Mouse (Mus musculus) forebrain, postnatal 0 days (tissue): ENCODE data around the gene Letm1. TPM values are rescaled to one million over a fixed set of nuclear protein-coding genes. Genes with fewer than 3 reads are reported as not detected.

ENCODE experiments used
- ATAC-seq: fragments of 200-750 bp; cut with Nextera tagmentation; 2 replicates; pipeline ENCODE4 v1.8.0; 2017; ENCODE audit warnings: mild to moderate bottlenecking, moderate library complexity
- DNase-seq: peaks from one replicate; pipeline ENCODE4 v3.0.0-alpha.2; 2015
- H3K27ac ChIP-seq: fragments of 300-500 bp; sonication (generic); 2 replicates; pipeline ENCODE4 v1.5.1; 2014; ENCODE audit warnings: low read depth, mild to moderate bottlenecking, antibody characterized with exemption, low read length, moderate library complexity, mixed read lengths
- H3K27me3 ChIP-seq: fragments of 300-500 bp; sonication (generic); 2 replicates; pipeline ENCODE4 v1.6.1; 2014; ENCODE audit warnings: mild to moderate bottlenecking, low read length, mixed read lengths; ENCODE audit not compliant: insufficient read depth
- H3K36me3 ChIP-seq: fragments of 300-500 bp; sonication (generic); 2 replicates; pipeline ENCODE4 v1.6.1; 2014; ENCODE audit warnings: mild to moderate bottlenecking, moderate library complexity; ENCODE audit not compliant: insufficient read depth
- H3K4me1 ChIP-seq: fragments of 300-500 bp; sonication (generic); 2 replicates; pipeline ENCODE4 v1.6.1; 2014; ENCODE audit warnings: antibody characterized with exemption; ENCODE audit not compliant: insufficient read depth
- H3K4me2 ChIP-seq: fragments of 300-500 bp; sonication (generic); 2 replicates; pipeline ENCODE4 v1.6.1; 2014; ENCODE audit warnings: low read depth, mild to moderate bottlenecking, moderate library complexity
- H3K4me3 ChIP-seq: fragments of 300-500 bp; sonication (generic); 2 replicates; pipeline ENCODE4 v1.5.1; 2014; ENCODE audit warnings: low read depth, low read length, mixed read lengths
- H3K9ac ChIP-seq: fragments of 300-500 bp; sonication (generic); 2 replicates; pipeline ENCODE4 v1.6.1; 2014; ENCODE audit warnings: mild to moderate bottlenecking
- H3K9me3 ChIP-seq: fragments of 300-500 bp; sonication (generic); 2 replicates; pipeline ENCODE4 v1.6.1; 2016; ENCODE audit warnings: low read length
- CTCF ChIP-seq: sonication (generic); IDR thresholded peaks from 2 replicates; pipeline ENCODE4 v1.5.1; 2016; ENCODE audit warnings: antibody characterized with exemption, control low read depth, low read depth
- WGBS: fragments of 180-500 bp; shearing (Covaris S2); extraction: QIAGEN DNeasy Blood & Tissue Kit; methylation state at CpG from one replicate; pipeline ENCODE4 v1.1.7; 2014; 5-methylcytosine and 5-hydroxymethylcytosine counted together
- polyA plus RNA-seq: library from polyadenylated mRNA; unstranded; fragments of >200 nt; fragmentation: Nextera tagmentation; extraction: Ambion mirVana; gene quantifications from 2 replicates; pipeline ENCODE4 v1.2.1, GENCODE M21; 2015
- total RNA-seq: library from RNA; depleted of rRNA; stranded (reverse); fragments of >200 nt; gene quantifications from 2 replicates; pipeline ENCODE4 v1.2.3, GENCODE M21; 2014

Letm1 gene
- total and polyA plus RNA-seq, 2 experiments from 2014 or later = 48.6 to 83.6 TPM

DNA sequence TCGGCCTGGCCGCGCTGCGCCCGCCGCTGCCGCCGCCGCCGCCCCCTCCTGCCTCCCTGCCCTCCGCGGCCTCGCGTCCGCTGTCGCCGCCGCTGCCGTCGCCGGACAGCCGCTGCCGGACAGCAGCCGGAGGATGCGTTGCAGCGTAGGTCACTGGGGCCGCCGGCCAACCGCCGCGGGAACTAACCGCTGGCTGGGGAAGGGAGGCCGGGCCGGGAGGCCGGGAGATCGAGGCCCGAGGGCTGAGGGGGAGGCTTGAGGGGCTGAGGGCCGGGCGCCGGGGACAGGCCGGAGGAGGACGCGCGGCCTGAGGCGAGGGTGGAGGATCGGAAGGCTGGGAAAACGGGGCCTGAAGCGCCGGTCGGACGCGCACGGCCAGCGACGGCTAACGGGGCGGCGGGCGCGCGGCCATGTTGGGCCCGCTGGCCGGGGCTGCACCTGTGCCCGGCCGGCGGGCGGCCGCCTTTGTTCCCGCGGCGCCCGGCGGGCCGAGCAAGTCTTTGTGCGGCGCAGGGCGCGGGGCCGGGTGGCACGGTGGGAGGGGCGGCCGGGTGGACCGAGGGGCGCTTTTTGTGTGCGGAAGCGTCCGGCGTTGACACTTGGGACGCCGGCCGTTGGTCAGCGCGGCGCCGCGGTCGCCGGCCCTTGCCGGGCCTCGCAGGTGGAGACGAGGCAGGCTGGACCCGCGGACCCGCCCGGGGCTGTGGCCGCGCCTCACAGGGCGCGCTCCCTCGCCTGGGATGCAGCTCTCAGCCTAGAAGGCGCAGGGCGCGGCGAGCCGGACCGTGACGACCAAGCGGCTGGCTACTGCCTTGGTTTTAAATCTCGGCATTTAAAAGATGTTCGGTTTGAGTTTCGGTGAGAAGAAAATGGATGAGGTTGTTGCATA lies 38.4 kb upstream of the Letm1 start:
- H3K4me3 ChIP-seq = peak overlapping the region; percentile 100
- no peaks in the 10 kb centered on the region for H3K9me3 ChIP-seq
- peak; percentile 6; the same call in 1 of the 2 replicates for ATAC-seq
- peak overlapping the region; percentile 99 for H3K27ac ChIP-seq
- no peaks in the 10 kb centered on the region for H3K27me3 ChIP-seq
- no peak for TF ChIP-seq CTCF
- H3K4me1 ChIP-seq = peaks cover 21% of the 10 kb centered on the region
- H3K9ac ChIP-seq = peak overlapping the region; percentile 98
- peak; percentile 43 for DNase-seq
- peak overlapping the region; percentile 80 for H3K4me2 ChIP-seq
- WGBS = 1% methylated on average over 98 of the region's 121 CpGs
- H3K36me3 ChIP-seq = no peaks in the 10 kb centered on the region

DNA sequence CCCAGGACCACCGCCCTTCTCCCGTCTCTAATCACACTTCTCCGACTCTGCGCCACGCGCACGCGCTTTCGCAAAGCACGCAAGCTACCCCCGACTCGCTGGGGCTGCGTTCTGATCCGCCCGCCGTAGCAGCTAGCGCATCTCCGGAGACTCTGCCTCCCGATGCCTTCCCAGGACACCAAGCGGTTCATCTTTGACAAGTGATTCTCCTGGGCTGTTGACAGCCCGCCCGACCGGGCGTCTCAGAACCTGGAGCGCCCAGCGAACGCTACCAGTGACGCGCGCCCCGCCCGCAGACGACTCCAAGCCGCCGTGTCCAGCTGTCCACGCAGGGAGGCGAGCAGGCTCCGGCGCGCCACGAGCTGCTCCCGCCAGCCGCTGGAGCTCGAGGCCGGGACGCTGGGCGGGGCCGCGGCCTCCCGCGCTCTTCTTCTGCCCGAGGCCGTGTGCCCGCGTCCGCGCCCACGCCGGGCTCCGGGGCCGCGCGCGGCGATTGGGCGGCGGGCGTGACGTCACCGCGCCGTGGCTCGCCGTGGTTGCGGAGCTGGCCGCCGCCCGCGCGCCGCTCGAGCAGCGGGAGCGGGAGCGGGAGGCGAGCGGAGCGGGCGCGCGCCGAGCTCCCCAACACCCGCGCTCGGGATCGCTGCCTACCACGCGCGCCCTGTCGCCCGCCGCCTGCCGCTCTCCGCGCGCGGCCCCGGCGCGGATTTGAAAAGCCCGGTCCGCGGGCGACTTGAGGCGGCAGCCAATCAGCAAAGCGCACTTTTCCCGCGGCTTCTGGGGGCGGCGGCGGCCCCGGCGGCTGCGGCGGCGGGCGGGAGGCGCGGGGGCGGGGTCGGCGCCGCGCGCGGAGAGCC lies 37.5 kb upstream of the Letm1 start, which contains the start of gene Nsd2:
TSS of gene Nsd2 (plus strand) at position 850 of the 857 bp plus-strand sequence.
- no peaks in the 10 kb centered on the region for H3K9me3 ChIP-seq
- under 1% methylated on average over 59 of the region's 136 CpGs for WGBS
- peak within 1 kb of the TSS; percentile 80 for H3K4me2 ChIP-seq
- DNase-seq (peak; percentile 99), ATAC-seq (peak; percentile 90)
- H3K36me3 ChIP-seq = no peaks in the 10 kb centered on the region
- peak within 1 kb of the TSS; percentile 99 for H3K27ac ChIP-seq
- no peaks in the 10 kb centered on the region for H3K27me3 ChIP-seq
- peaks cover 21% of the 10 kb centered on the region for H3K4me1 ChIP-seq
- TF ChIP-seq CTCF = no peak
- H3K4me3 ChIP-seq = peak within 1 kb of the TSS; percentile 100
- H3K9ac ChIP-seq = peak within 1 kb of the TSS; percentile 98

- H3K4me2 ChIP-seq = peak overlapping the region; percentile 80
- no peaks in the 10 kb centered on the region for H3K36me3 ChIP-seq
- no peaks in the 10 kb centered on the region for H3K27me3 ChIP-seq
- H3K27ac ChIP-seq = peak overlapping the region; percentile 99
- peaks cover 21% of the 10 kb centered on the region for H3K4me1 ChIP-seq
- TF ChIP-seq CTCF = no peak
- DNase-seq (peak; percentile 19), ATAC-seq (peak; percentile 7)
- H3K9ac ChIP-seq = peak overlapping the region; percentile 98
- H3K9me3 ChIP-seq = no peaks in the 10 kb centered on the region
- peak overlapping the region; percentile 100 for H3K4me3 ChIP-seq
- 7% methylated on average over 9 of the region's 9 CpGs for WGBS
Measured at GRCm38 (mm10) chr5:33819141-33819875, 36.7 kb upstream of the Letm1 start.

DNA sequence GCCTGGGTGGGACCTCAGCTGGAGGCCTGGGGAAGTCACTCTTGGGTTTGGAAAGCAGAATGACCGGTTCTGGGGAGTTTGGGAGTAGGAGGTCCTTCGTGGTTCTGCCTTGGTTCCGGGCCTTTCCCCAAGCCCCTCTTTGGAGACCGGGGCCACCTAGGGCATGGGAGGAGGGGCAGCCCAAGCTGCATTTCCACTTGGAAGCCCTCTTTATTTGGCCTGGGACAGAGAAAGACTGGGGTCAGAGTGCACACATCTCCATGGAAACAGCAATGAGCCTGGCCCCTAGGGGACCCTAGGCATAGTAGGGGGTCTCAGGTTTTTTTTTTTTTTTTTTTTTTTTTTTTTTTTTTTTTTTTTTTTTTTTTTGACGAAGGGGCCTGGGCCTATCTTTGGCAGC lies 35.5 kb upstream of the Letm1 start:
- peaks cover 15% of the 10 kb centered on the region for H3K4me1 ChIP-seq
- no peak for ATAC-seq
- no peaks in the 10 kb centered on the region for H3K36me3 ChIP-seq
- no peak overlapping the region for H3K4me3 ChIP-seq
- WGBS = 15% methylated on average over 5 of the region's 5 CpGs
- H3K9ac ChIP-seq = no peak overlapping the region
- TF ChIP-seq CTCF = no peak
- no peak overlapping the region for H3K27ac ChIP-seq
- H3K4me2 ChIP-seq = no peak overlapping the region
- no peaks in the 10 kb centered on the region for H3K9me3 ChIP-seq
- no peak for DNase-seq
- no peaks in the 10 kb centered on the region for H3K27me3 ChIP-seq

- WGBS = 83% methylated on average over 6 of the region's 6 CpGs
- H3K27ac ChIP-seq = no peak overlapping the region
- DNase-seq = no peak
Measured at GRCm38 (mm10) chr5:33816008-33816725, 33.5 kb upstream of the Letm1 start.

GRCm38 (mm10) chr5:33811519-33811918 lies 28.9 kb upstream of the Letm1 start:
- no peak overlapping the region for H3K9ac ChIP-seq
- H3K4me1 ChIP-seq = no peaks in the 10 kb centered on the region
- no peak overlapping the region for H3K27ac ChIP-seq
- H3K36me3 ChIP-seq = no peaks in the 10 kb centered on the region
- no peaks in the 10 kb centered on the region for H3K9me3 ChIP-seq
- H3K27me3 ChIP-seq = no peaks in the 10 kb centered on the region
- no peak for TF ChIP-seq CTCF
- no peak overlapping the region for H3K4me3 ChIP-seq
- 88% methylated on average over 4 of the region's 4 CpGs for WGBS
- no peak for DNase-seq
- no peak for ATAC-seq
- H3K4me2 ChIP-seq = no peak overlapping the region

More at GRCm38 (mm10) chr5:33816008-33816725, 33.5 kb upstream of the Letm1 start:
- Histone ChIP-seq H3K27me3 (no peaks in the 10 kb centered on the region), H3K9me3 (no peaks in the 10 kb centered on the region), H3K9ac (no peak overlapping the region), H3K4me1 (peaks cover 3% of the 10 kb centered on the region; the same call in 1 of the 2 replicates), H3K4me2 (no peak overlapping the region), H3K36me3 (no peaks in the 10 kb centered on the region), H3K4me3 (no peak overlapping the region)
- TF ChIP-seq CTCF = no peak
- ATAC-seq = no peak
